Mouse (Mus musculus): Measurements from ENCODE around the gene Kcnrg. TPM values are rescaled to one million over a fixed set of nuclear protein-coding genes. Genes with fewer than 3 reads are reported as not detected.
"Not testable (repeated sequence)": the region's sequence is repeated elsewhere in the genome, so short reads cannot be mapped to it uniquely, and the experiment has no call there.

Kcnrg gene
- 0.15 TPM in 1 of 2 replicates, not detected in the other for polyA plus RNA-seq (2012; rRNA removed)

GRCm38 (mm10) chr14:61607157-61607556 is at the start of gene Kcnrg:
Gene Kcnrg (plus strand): TSS chr14:61607457.
- DNase-seq (ENCODE audit: low read depth), result no peak

- no peak for DNase-seq (ENCODE audit: low read depth)
Observed at GRCm38 (mm10) chr14:61558901-61559300, 48.4 kb upstream of the Kcnrg start.

- DNase-seq (ENCODE audit: low read depth), result peak; percentile 88
Observed at GRCm38 (mm10) chr14:61559856-61560255, 47.4 kb upstream of the Kcnrg start.

- not testable (repeated sequence) for DNase-seq (ENCODE audit: low read depth)
Observed at GRCm38 (mm10) chr14:61566211-61566610, 41.0 kb upstream of the Kcnrg start.

- DNase-seq (ENCODE audit: low read depth), result no peak
Observed at GRCm38 (mm10) chr14:61569344-61569743, 37.9 kb upstream of the Kcnrg start.

- DNase-seq (ENCODE audit: low read depth), result no peak
Observed at GRCm38 (mm10) chr14:61571366-61571765, 35.9 kb upstream of the Kcnrg start.

- DNase-seq (ENCODE audit: low read depth), result no peak
Observed at GRCm38 (mm10) chr14:61572131-61572530, 35.1 kb upstream of the Kcnrg start.

- no peak for DNase-seq (ENCODE audit: low read depth)
Observed at GRCm38 (mm10) chr14:61575066-61575465, 32.2 kb upstream of the Kcnrg start.

- DNase-seq (ENCODE audit: low read depth), result no peak
Observed at GRCm38 (mm10) chr14:61575941-61576340, 31.3 kb upstream of the Kcnrg start.

GRCm38 (mm10) chr14:61589288-61590065 is 17.8 kb upstream of the Kcnrg start:
- DNase-seq (ENCODE audit: low read depth), result no peak

GRCm38 (mm10) chr14:61596719-61597426 is 10.4 kb upstream of the Kcnrg start:
- DNase-seq (ENCODE audit: low read depth), result peak; percentile 67

GRCm38 (mm10) chr14:61597968-61598367 is 9.3 kb upstream of the Kcnrg start, which contains the start of gene Trim13:
Gene Trim13 (plus strand): TSS chr14:61598247.
- DNase-seq (ENCODE audit: low read depth), result no peak

GRCm38 (mm10) chr14:61599057-61599806 is 8.0 kb upstream of the Kcnrg start:
- no peak for DNase-seq (ENCODE audit: low read depth)

- no peak for DNase-seq (ENCODE audit: low read depth)
Observed at GRCm38 (mm10) chr14:61601348-61601747, 5.9 kb upstream of the Kcnrg start.

GRCm38 (mm10) chr14:61603069-61603755 is 4.0 kb upstream of the Kcnrg start:
- DNase-seq (ENCODE audit: low read depth), result no peak

GRCm38 (mm10) chr14:61604081-61604480 is 3.2 kb upstream of the Kcnrg start:
- DNase-seq (ENCODE audit: low read depth), result no peak

- DNase-seq (ENCODE audit: low read depth), result not testable (repeated sequence)
Observed at GRCm38 (mm10) chr14:61606088-61606487, 1.2 kb upstream of the Kcnrg start.

GRCm38 (mm10) chr14:61611766-61612165 is 4.5 kb downstream of the Kcnrg start:
- no peak for DNase-seq (ENCODE audit: low read depth)

GRCm38 (mm10) chr14:61613319-61613718 is 6.1 kb downstream of the Kcnrg start:
- no peak for DNase-seq (ENCODE audit: low read depth)

GRCm38 (mm10) chr14:61620371-61620770 is 13.1 kb downstream of the Kcnrg start:
- no peak for DNase-seq (ENCODE audit: low read depth)

- DNase-seq (ENCODE audit: low read depth), result no peak
Observed at GRCm38 (mm10) chr14:61635969-61636368, 28.7 kb downstream of the Kcnrg start.

GRCm38 (mm10) chr14:61642668-61643067 is 35.4 kb downstream of the Kcnrg start:
- DNase-seq (ENCODE audit: low read depth), result no peak
